In genomic region chr14:86395951-86396361, GRCm38 (mm10) we compare ENCODE assay signal across 10 mouse cellular contexts.
DNase-seq lines count a peak whose midpoint lies in the region; ATAC-seq lines count a peak whose summit lies in the region.
"Had no signal": no experiment of that assay in that cellular context is flagged by ENCODE, and none has a peak within 500 bp of the region (broad histone marks: within the 10 kb centered on the region; RNA-seq: fewer than 3 reads in every experiment).

No protein-coding gene starts in this region.

- no peak for DNase-seq in heart, adult 8-10 months (ENCODE audit: low spot score)
- peak; percentile 70 for DNase-seq in WW6 (ENCODE audit: low read depth, low spot score)
- peak; percentile 87 for DNase-seq in forebrain, embryonic 14.5 days (ENCODE audit: low spot score)
- peak; percentile 82 for DNase-seq in midbrain, embryonic 14.5 days
- DNase-seq in spleen, adult 18-20 months, result no peak
- no peak for DNase-seq in c-Kit-positive CD71-positive TER-119-positive erythroid progenitor cells, embryonic 14.5 days (ENCODE audit: low spot score)
- DNase-seq: kidney, adult 18-20 months had no signal

- H3K9me3 ChIP-seq in heart, embryonic 16.5 days (replicated peaks; ENCODE audit: control insufficient read depth, low read length), result no peaks in the 10 kb centered on the region
- no peaks in the 10 kb centered on the region for H3K9me3 ChIP-seq in forebrain, embryonic 14.5 days (replicated peaks; ENCODE audit: control insufficient read depth, low read length)
- no peaks in the 10 kb centered on the region for H3K9me3 ChIP-seq in midbrain, embryonic 14.5 days (ENCODE audit: control insufficient read depth, low read length)
- H3K9me3 ChIP-seq in liver, embryonic 12.5 days (replicated peaks), result no peaks in the 10 kb centered on the region

- no peak overlapping the region for H3K9ac ChIP-seq in heart, embryonic 16.5 days (ENCODE audit: low read length)
- H3K9ac ChIP-seq in forebrain, embryonic 14.5 days (ENCODE audit: low read length), result peak overlapping the region; percentile 44
- no peak overlapping the region; the same call in 1 of the 2 replicates for H3K9ac ChIP-seq in midbrain, embryonic 14.5 days (replicated peaks; ENCODE audit: low read length)
- H3K9ac ChIP-seq in liver, embryonic 12.5 days, result no peak overlapping the region

- no peak for ATAC-seq in heart, embryonic 16.5 days (replicated peaks; ENCODE audit: extremely low read depth, insufficient read depth, low FRiP score)
- ATAC-seq in forebrain, embryonic 14.5 days, result peak; percentile 91
- peak; percentile 88 for ATAC-seq in midbrain, embryonic 14.5 days (ENCODE audit: low FRiP score, low TSS enrichment)
- no peak for ATAC-seq in liver, embryonic 12.5 days

- H3K36me3 ChIP-seq in heart, embryonic 16.5 days (ENCODE audit: control insufficient read depth, insufficient read depth), result no peaks in the 10 kb centered on the region
- H3K36me3 ChIP-seq in forebrain, embryonic 14.5 days (ENCODE audit: control insufficient read depth, insufficient read depth, low read length), result no peaks in the 10 kb centered on the region
- H3K36me3 ChIP-seq in midbrain, embryonic 14.5 days (ENCODE audit: control insufficient read depth, insufficient read depth, low read length), result no peaks in the 10 kb centered on the region
- no peaks in the 10 kb centered on the region for H3K36me3 ChIP-seq in liver, embryonic 12.5 days
- H3K36me3 ChIP-seq: G1E had no signal

- 28% methylated on average over 9 of the region's 9 CpGs for WGBS in heart, embryonic 16.5 days
- WGBS in forebrain, embryonic 14.5 days, result under 1% methylated on average over 9 of the region's 9 CpGs
- WGBS in midbrain, embryonic 14.5 days, result under 1% methylated on average over 9 of the region's 9 CpGs
- 28% methylated on average over 9 of the region's 9 CpGs for WGBS in liver, embryonic 12.5 days (ENCODE audit: insufficient replicate concordance)

- no peaks in the 10 kb centered on the region for H3K4me1 ChIP-seq in heart, embryonic 16.5 days (ENCODE audit: control insufficient read depth, insufficient read depth, low read length)
- H3K4me1 ChIP-seq in forebrain, embryonic 14.5 days (ENCODE audit: control insufficient read depth, insufficient read depth, low read length), result peaks cover 11% of the 10 kb centered on the region
- peaks cover 18% of the 10 kb centered on the region for H3K4me1 ChIP-seq in midbrain, embryonic 14.5 days (ENCODE audit: control insufficient read depth, insufficient read depth, low read length)
- H3K4me1 ChIP-seq in liver, embryonic 12.5 days, result no peaks in the 10 kb centered on the region

- H3K27me3 ChIP-seq in heart, embryonic 16.5 days (ENCODE audit: control insufficient read depth, insufficient read depth, low read length), result 0 out of 2 replicates have a peak, but pooled peaks cover 2% of the 10 kb centered on the region
- H3K27me3 ChIP-seq in forebrain, embryonic 14.5 days (replicated peaks; ENCODE audit: control insufficient read depth, insufficient read depth, low read length), result no peaks in the 10 kb centered on the region
- H3K27me3 ChIP-seq in midbrain, embryonic 14.5 days (ENCODE audit: control insufficient read depth, insufficient read depth, low read length), result no peaks in the 10 kb centered on the region
- peaks cover 11% of the 10 kb centered on the region for H3K27me3 ChIP-seq in liver, embryonic 12.5 days (replicated peaks)

- peak overlapping the region; percentile 57 for H3K4me2 ChIP-seq in heart, embryonic 16.5 days (ENCODE audit: low read depth, low read length)
- peak overlapping the region; percentile 36 for H3K4me2 ChIP-seq in forebrain, embryonic 14.5 days (ENCODE audit: low read length)
- peak overlapping the region; percentile 49 for H3K4me2 ChIP-seq in midbrain, embryonic 14.5 days (ENCODE audit: low read length)
- no peak overlapping the region for H3K4me2 ChIP-seq in liver, embryonic 12.5 days

- H3K4me3 ChIP-seq in heart, embryonic 16.5 days (ENCODE audit: low read length), result peak overlapping the region; percentile 34
- H3K4me3 ChIP-seq in forebrain, embryonic 14.5 days (ENCODE audit: low read depth, low read length), result peak overlapping the region; percentile 15
- H3K4me3 ChIP-seq in midbrain, embryonic 14.5 days (replicated peaks; ENCODE audit: low read depth, low read length), result peak overlapping the region; percentile 8; the same call in 1 of the 2 replicates
- no peak overlapping the region for H3K4me3 ChIP-seq in liver, embryonic 12.5 days

- H3K27ac ChIP-seq in heart, embryonic 16.5 days (ENCODE audit: low read length), result no peak overlapping the region
- peak overlapping the region; percentile 35; the same call in 1 of the 2 replicates for H3K27ac ChIP-seq in forebrain, embryonic 14.5 days (ENCODE audit: low read depth, low read length)
- peak overlapping the region; percentile 73 for H3K27ac ChIP-seq in midbrain, embryonic 14.5 days (replicated peaks; ENCODE audit: low read depth, low read length)
- H3K27ac ChIP-seq in liver, embryonic 12.5 days, result no peak overlapping the region

Comparison
In these comparisons a context has a peak if more than half of its experiments do, and no peak if none do; other contexts are left out.
1. ATAC-seq: peak in forebrain, embryonic 14.5 days (single experiment) and midbrain, embryonic 14.5 days (single experiment); none in heart, embryonic 16.5 days (single experiment) and liver, embryonic 12.5 days (single experiment).
2. H3K27ac ChIP-seq: peak in forebrain, embryonic 14.5 days (single experiment) and midbrain, embryonic 14.5 days (single experiment); none in heart, embryonic 16.5 days (single experiment) and liver, embryonic 12.5 days (single experiment).
3. DNase-seq: peak in WW6 (single experiment), forebrain, embryonic 14.5 days (single experiment) and midbrain, embryonic 14.5 days (single experiment); none in heart, adult 8-10 months (single experiment), spleen, adult 18-20 months (0 of 2) and c-Kit-positive CD71-positive TER-119-positive erythroid progenitor cells, embryonic 14.5 days (single experiment).